Mouse (Mus musculus) neural tube, embryonic 14.5 days (tissue): Measurements from ENCODE around the gene Arl1. TPM values are rescaled to one million over a fixed set of nuclear protein-coding genes. Genes with fewer than 3 reads are reported as not detected.
"Not testable (repeated sequence)": the region's sequence is repeated elsewhere in the genome, so short reads cannot be mapped to it uniquely, and the experiment has no call there.

Experiments used
- ATAC-seq: fragments of 200-750 bp; cut with Nextera tagmentation; 2 replicates; pipeline ENCODE4 v1.8.0; 2017; ENCODE audit warnings: low read depth, mild to moderate bottlenecking, moderate TSS enrichment, moderate library complexity
- H3K27ac ChIP-seq: fragments of 300-500 bp; sonication (generic); 2 replicates; pipeline ENCODE4 v1.5.1; 2014; ENCODE audit warnings: low read depth, mild to moderate bottlenecking, control low read depth, low read length, moderate library complexity, mixed read lengths
- H3K27me3 ChIP-seq: fragments of 300-500 bp; sonication (generic); 2 replicates; pipeline ENCODE4 v1.6.1; 2014; ENCODE audit warnings: low read length; ENCODE audit not compliant: control insufficient read depth, insufficient read depth
- H3K36me3 ChIP-seq: fragments of 300-500 bp; sonication (generic); 2 replicates; pipeline ENCODE4 v1.6.1; 2014; ENCODE audit warnings: low read length, mixed read lengths; ENCODE audit not compliant: control insufficient read depth, insufficient read depth
- H3K4me1 ChIP-seq: fragments of 300-500 bp; sonication (generic); 2 replicates; pipeline ENCODE4 v1.6.1; 2014; ENCODE audit warnings: low read length; ENCODE audit not compliant: control insufficient read depth, insufficient read depth
- H3K4me2 ChIP-seq: fragments of 300-500 bp; sonication (generic); 2 replicates; pipeline ENCODE4 v1.6.1; 2014; ENCODE audit warnings: mild to moderate bottlenecking, low read depth, low read length, control low read depth
- H3K4me3 ChIP-seq: fragments of 300-500 bp; sonication (generic); 2 replicates; pipeline ENCODE4 v1.5.1; 2014; ENCODE audit warnings: low read depth, low read length, control low read depth, mixed read lengths
- H3K9ac ChIP-seq: fragments of 300-500 bp; sonication (generic); replicated peaks from 2 replicates; pipeline ENCODE4 v1.6.1; 2014; ENCODE audit warnings: low read depth, mild to moderate bottlenecking, control low read depth, low read length, mixed read lengths
- H3K9me3 ChIP-seq: fragments of 300-500 bp; sonication (generic); 2 replicates; pipeline ENCODE4 v1.6.1; 2016; ENCODE audit warnings: low read length; ENCODE audit not compliant: control insufficient read depth
- WGBS: fragments of 180-500 bp; shearing (Covaris S2); extraction: QIAGEN DNeasy Blood & Tissue Kit; methylation state at CpG from one replicate; pipeline ENCODE4 v1.1.7; 2014; 5-methylcytosine and 5-hydroxymethylcytosine counted together
- polyA plus RNA-seq: library from polyadenylated mRNA; unstranded; fragments of >200 nt; fragmentation: Nextera tagmentation; extraction: Ambion mirVana; gene quantifications from 2 replicates; pipeline ENCODE4 v1.2.1, GENCODE M21; 2014

Gene Arl1
- polyA plus RNA-seq, 1 experiment from 2014 or later = 148 TPM

DNA sequence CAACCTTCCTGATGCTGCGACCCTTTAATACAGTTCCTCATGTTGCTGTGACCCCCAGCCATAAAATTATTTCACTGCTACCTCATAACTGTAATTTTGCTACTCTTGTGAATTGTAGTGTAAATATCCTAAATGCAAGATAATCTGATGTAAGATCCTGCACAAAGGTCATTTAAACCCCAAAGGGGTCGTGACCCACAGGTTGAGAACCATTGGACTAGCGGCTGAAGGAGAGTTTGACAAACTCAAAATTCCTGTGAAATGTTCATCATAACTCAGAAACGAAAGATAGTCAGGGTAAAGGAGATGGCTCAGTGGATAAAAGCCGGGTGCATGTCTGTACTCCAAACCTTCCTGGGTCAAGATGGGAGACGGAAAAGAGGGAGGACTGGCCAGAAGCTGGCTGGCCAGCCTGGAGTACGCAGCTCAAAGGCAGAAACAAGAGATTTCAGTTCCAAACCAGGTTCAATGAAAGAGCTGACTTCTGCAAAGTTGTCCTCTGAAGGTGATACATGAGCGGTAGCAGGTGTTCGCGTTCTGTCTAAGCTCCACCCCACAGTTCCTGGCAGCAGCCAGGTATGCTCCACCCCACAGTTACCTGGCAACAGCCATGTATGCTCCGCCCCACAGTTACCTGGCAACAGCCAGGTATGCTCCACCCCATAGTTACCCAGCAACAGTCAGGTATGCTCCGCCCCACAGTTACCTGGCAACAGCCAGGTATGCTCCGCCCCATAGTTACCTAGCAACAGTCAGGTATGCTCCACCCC is 13.5 kb upstream of the Arl1 start:
- ATAC-seq = no peak
- no peak overlapping the region for H3K4me2 ChIP-seq
- H3K4me1 ChIP-seq = no peaks in the 10 kb centered on the region
- no peak overlapping the region for H3K9ac ChIP-seq
- WGBS = 54% methylated on average over 13 of the region's 13 CpGs
- H3K27me3 ChIP-seq = no peaks in the 10 kb centered on the region
- no peaks in the 10 kb centered on the region for H3K36me3 ChIP-seq
- H3K27ac ChIP-seq = no peak overlapping the region
- H3K9me3 ChIP-seq = no peaks in the 10 kb centered on the region
- no peak overlapping the region for H3K4me3 ChIP-seq

DNA sequence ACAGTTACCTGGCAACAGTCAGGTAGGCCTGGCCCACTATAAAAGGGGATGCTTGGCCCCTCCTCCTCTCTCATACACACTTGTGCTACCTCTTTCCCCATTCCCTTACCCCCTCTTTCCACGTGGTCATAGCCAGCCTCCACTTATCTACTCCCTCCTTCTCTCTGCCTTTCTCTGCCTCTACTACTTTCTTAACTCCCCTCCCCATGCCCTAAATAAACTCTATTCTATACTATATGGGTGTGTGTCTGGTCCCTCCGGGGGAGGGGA is 13.0 kb upstream of the Arl1 start:
- Histone ChIP-seq H3K27me3 (no peaks in the 10 kb centered on the region), H3K36me3 (no peaks in the 10 kb centered on the region), H3K27ac (no peak overlapping the region), H3K4me2 (no peak overlapping the region), H3K9me3 (no peaks in the 10 kb centered on the region), H3K4me1 (no peaks in the 10 kb centered on the region), H3K4me3 (no peak overlapping the region), H3K9ac (no peak overlapping the region)
- 60% methylated on average over 2 of the region's 2 CpGs for WGBS
- no peak for ATAC-seq

DNA sequence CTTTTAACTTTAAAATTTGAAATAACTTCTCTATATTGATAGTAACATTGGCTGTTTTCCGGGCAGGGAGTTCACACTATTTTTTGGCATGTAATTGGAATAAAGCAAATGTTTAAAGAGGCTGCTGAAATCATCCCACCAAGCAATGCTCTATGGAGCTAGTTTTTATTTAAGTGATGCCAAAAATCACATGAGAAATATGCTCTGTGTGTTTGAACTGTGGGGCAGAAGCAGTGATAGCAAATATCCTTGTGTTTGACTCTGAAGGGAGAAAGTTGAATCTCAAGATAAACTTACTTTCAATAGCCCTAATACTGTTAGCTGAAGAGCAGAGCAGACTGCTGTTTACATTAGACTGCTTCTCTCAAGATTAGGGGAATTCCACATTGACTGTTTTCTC is 11.0 kb upstream of the Arl1 start:
- ATAC-seq = no peak
- H3K36me3 ChIP-seq = no peaks in the 10 kb centered on the region
- H3K4me1 ChIP-seq = no peaks in the 10 kb centered on the region
- H3K9ac ChIP-seq = no peak overlapping the region
- no peaks in the 10 kb centered on the region for H3K27me3 ChIP-seq
- no peak overlapping the region for H3K27ac ChIP-seq
- no peak overlapping the region for H3K4me3 ChIP-seq
- H3K9me3 ChIP-seq = no peaks in the 10 kb centered on the region
- no peak overlapping the region for H3K4me2 ChIP-seq
- WGBS = 82% methylated on average over 1 of the region's 1 CpGs

DNA sequence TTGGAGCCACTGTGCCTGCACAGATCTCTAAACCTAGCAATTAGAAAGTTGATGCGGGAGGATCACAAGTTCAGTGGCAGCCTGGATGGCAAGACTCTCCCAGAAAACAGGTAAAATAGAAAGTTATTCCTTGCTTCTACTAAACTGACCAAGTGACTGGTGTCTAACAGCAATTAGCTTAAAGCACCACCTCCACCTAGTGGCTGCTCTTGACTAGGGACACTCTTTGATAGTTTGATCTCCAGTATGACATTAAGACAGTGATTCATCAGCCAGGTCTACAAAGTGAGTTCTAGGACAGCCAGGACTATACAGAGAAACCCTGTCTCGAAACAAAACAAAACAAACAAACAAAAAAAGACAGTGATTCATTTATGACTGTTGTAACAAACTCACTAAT is 5.3 kb upstream of the Arl1 start:
- Histone ChIP-seq H3K27ac (no peak overlapping the region), H3K9me3 (no peaks in the 10 kb centered on the region), H3K4me3 (no peak overlapping the region), H3K27me3 (no peaks in the 10 kb centered on the region), H3K4me2 (no peak overlapping the region), H3K36me3 (no peaks in the 10 kb centered on the region), H3K4me1 (0 out of 2 replicates have a peak, but pooled peaks cover 2% of the 10 kb centered on the region), H3K9ac (no peak overlapping the region)
- ATAC-seq = no peak
- 66% methylated on average over 2 of the region's 2 CpGs for WGBS

DNA sequence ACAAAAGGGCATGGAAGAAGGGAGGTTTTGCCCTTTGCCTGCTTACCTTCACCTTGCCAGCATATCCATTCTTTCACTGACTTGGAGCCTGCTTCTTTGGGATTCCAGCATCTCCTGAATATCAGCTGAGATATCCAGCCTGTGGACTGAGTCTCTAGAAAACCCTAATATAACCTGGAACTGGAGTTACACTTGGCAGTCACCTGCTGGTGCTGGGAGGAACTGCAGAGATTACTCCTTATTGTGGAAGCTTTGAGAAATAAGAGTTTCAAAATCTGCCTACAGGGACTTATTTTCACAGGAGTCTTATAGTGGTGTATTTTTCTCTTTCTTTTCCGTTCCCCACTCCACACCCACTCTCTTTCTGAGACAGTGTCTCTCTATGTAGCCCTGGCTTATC is 3.5 kb upstream of the Arl1 start:
- Histone ChIP-seq H3K4me2 (no peak overlapping the region), H3K9me3 (no peaks in the 10 kb centered on the region), H3K27ac (no peak overlapping the region), H3K27me3 (no peaks in the 10 kb centered on the region), H3K36me3 (no peaks in the 10 kb centered on the region), H3K4me1 (peaks cover 5% of the 10 kb centered on the region), H3K4me3 (no peak overlapping the region), H3K9ac (no peak overlapping the region)
- no peak for ATAC-seq
- 63% methylated on average over 1 of the region's 1 CpGs for WGBS

DNA sequence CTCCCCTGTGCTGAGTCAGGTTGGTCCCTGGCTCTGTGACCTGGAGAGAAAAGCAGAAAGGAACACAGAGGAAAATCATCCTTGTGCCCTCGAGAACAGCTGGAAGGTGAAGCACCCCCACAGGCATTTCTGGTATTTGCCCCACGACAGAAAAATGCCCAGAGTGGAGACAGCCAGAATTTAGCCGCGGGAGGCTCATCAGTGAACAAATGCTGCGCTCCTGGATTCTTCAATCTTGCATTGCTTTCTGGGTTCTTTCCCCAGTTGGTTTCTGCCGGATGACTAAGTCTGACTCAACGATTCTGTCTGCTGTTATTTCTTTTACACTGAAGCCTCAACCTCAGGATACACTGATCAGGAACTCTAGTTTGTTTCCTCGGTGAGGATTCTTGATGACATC is 2.5 kb upstream of the Arl1 start:
- H3K36me3 ChIP-seq = no peaks in the 10 kb centered on the region
- no peak overlapping the region for H3K4me3 ChIP-seq
- no peak overlapping the region for H3K27ac ChIP-seq
- WGBS = 73% methylated on average over 8 of the region's 8 CpGs
- H3K4me2 ChIP-seq = no peak overlapping the region
- H3K27me3 ChIP-seq = no peaks in the 10 kb centered on the region
- H3K4me1 ChIP-seq = peaks cover 9% of the 10 kb centered on the region
- no peak overlapping the region for H3K9ac ChIP-seq
- no peak for ATAC-seq
- H3K9me3 ChIP-seq = no peaks in the 10 kb centered on the region

DNA sequence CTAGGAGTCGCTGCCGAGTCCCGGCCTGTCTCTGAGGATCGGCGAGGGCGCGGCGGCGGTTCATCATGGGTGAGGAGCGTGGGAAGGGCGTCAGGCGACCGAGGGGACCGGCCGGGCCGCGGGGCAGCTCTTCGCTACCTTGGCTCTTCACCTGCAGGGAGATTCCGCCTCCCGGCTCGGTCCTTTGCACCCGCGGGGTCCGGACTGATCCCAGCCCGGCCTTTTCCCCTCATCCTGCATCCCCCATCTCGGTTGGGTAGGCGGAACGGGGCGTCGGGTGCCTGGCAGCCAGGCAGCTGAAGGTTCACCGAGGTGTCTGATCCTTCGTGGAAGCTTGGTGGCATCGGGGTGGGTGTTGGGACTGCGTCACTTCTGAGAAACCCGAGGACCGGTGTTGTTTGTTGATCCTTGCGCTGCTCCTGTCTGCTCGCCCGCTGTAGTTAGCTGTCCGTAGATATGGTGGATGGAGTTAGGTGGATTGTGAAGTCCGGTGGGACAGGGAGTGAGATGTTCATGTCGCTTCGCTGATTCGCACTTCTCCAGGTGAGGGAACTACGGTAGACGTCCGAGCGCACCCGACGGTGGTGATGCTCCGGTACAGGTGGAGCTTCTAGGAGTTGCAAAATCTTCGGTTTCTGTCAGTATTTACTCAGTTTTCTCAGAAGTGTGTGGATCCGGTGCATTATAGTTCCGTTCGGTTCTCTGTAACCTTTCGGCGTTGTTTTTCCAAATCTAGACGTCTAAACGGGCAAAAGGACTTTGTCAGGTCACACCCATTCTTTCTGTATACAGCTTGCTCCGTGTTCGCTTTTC is 1.0 kb downstream of the Arl1 start:
- Histone ChIP-seq H3K4me3 (peak overlapping the region; percentile 76), H3K36me3 (no peaks in the 10 kb centered on the region), H3K9ac (peak overlapping the region; percentile 83), H3K27me3 (no peaks in the 10 kb centered on the region), H3K9me3 (no peaks in the 10 kb centered on the region), H3K4me2 (peak overlapping the region; percentile 91), H3K4me1 (peaks cover 9% of the 10 kb centered on the region), H3K27ac (peak overlapping the region; percentile 49; the same call in 1 of the 2 replicates)
- 3% methylated on average over 39 of the region's 61 CpGs for WGBS
- ATAC-seq = no peak; the same call in none of the 2 replicates

DNA sequence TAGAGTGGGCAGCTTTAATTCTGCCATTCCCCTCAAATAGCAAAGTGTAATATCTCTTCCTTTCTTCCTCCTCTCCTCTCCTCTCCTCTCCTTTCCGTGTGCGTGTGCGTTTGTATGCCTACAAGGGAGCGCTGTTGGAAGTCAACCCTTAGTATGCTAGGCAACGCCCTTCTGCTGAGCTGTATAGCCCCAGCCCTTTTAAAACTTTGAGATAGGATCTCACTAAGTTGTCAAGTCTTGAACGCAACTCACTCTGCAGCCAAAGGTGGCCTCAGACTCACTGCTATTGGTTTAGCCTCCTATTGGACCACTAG is 1.6 kb downstream of the Arl1 start:
- no peaks in the 10 kb centered on the region for H3K9me3 ChIP-seq
- H3K36me3 ChIP-seq = peaks cover 4% of the 10 kb centered on the region; the same call in 1 of the 2 replicates
- H3K4me1 ChIP-seq = peaks cover 9% of the 10 kb centered on the region
- 16% methylated on average over 6 of the region's 6 CpGs for WGBS
- H3K4me2 ChIP-seq = peak overlapping the region; percentile 91
- no peak for ATAC-seq
- H3K27ac ChIP-seq = no peak overlapping the region
- no peaks in the 10 kb centered on the region for H3K27me3 ChIP-seq
- peak overlapping the region; percentile 76 for H3K4me3 ChIP-seq
- peak overlapping the region; percentile 83 for H3K9ac ChIP-seq

DNA sequence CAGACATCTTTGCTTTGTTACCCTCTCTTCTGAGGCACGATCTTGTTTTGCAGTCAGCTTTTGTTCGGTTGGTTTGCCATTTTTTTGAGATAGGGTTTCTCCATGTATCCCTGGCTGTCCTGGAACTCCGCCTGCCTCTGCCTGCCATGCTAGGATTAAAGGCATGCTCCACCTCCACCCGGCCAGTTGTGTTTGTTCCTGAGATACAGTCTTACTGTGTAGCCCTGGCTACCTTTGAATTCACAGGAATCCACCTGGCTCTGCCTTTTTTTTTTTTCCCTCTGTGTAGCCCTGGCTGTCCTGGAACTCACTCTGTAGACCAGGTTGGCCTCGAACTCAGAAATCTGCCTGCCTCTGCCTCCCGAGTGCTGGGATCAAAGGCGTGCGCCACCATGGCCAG is 8.4 kb downstream of the Arl1 start:
- peaks cover 29% of the 10 kb centered on the region for H3K36me3 ChIP-seq
- H3K4me3 ChIP-seq, H3K9me3 ChIP-seq, H3K27ac ChIP-seq, H3K27me3 ChIP-seq, H3K4me2 ChIP-seq, ATAC-seq, H3K4me1 ChIP-seq, H3K9ac ChIP-seq: not testable (repeated sequence)
- WGBS = 96% methylated on average over 8 of the region's 8 CpGs
